Mouse (Mus musculus) 3134 (cell line): ENCODE data around the gene Spred3.
"Not testable (repeated sequence)": the region's sequence is repeated elsewhere in the genome, so short reads cannot be mapped to it uniquely, and the experiment has no call there.

Source experiments
- DNase-seq: peaks from one replicate; pipeline ENCODE4 v3.0.0-alpha.2; 2011; ENCODE audit warnings: low spot score; ENCODE audit not compliant: insufficient read length; ENCODE audit errors: extremely low read depth

Gene Spred3

DNA sequence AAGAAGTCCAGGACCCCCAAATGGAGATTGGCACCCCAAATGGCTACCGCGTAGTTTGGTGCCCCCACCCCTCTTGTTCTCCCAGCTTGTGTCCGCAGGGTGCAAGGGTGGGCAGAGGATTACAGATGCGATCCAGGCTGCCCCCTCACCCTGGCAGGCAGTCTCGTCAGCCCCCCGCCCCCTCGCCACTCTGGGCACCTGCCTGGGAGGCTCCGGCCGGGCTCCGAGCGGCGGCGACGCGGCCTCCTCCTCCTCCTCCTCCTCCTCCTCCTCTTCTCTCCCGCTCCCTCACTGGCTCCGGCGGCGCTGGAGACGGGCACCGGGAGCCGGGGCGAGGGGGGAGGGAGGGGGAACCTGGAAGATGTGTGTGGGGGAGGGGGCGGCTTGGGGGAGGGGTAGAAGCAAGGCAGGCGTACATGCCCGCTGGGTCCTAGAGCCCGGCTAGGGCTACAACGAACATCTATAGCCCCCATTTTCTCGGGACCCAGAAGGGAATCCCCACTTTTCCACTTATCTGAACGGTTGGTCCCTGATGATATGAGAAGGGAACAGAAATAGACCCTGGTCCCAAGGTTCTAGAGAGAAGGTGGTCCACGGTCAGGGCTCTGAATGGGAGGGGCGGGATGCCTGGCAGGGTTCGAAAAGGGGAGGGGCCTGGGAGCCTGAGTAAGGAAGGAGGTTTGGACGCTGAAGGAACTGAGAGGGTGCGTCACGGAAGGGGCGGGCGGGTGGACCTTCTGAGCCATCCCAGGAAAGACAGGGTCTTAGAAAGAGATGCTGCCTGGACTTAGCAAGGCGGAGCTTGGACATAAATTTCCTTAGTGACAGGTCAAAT is 763 bp downstream of the Spred3 start:
- peak; percentile 88 for DNase-seq

GRCm38 (mm10) chr7:29168791-29169230 is 1.4 kb downstream of the Spred3 start:
- no peak for DNase-seq

DNA sequence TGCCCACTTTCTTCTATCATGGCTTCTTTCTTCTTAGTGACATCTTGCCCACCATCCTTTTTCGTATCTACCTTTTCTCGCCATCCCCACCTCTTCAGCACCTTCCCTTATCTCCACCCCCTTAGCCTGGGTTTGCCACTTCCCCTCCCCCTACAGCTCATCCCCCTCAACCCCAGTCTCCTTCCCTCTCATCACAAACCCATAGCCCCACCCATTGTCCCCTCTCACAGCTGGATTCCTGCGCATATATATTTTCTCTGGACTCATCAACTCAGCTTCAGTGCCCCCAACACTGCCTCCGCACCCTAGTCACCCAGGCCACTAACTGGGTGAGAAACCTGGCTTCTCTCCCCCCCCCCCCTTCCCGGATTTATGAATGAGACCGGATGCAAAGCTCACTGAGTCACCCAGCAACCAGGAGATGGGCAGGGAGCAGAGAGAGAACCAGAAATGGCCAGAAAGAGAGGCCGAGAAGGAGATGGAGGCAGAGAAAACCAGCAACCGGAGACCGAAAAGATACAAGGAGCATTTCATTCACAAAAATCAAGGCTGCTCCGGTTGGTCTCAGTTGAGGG is 2.0 kb downstream of the Spred3 start:
- peak; percentile 34 for DNase-seq

DNA sequence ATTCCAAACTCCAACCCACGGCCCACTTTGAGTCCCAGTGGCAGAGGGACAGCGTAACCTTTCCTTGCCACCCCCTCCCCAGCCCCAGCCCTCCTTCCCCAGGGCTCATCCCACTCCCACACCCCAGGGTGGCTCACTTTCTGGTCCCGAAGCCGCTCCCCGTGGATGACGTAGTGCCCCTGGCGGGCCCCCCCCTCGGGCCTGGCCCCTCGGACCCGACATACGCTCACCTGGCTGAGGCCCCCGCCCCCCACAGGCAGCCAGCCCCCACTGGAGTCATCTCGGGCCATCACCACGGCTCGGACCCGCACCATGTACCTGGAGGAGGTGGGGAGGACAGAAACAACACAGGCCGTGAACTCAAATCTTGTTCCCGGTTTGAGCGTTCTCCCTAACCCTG is 2.6 kb downstream of the Spred3 start:
- DNase-seq, result no peak

DNA sequence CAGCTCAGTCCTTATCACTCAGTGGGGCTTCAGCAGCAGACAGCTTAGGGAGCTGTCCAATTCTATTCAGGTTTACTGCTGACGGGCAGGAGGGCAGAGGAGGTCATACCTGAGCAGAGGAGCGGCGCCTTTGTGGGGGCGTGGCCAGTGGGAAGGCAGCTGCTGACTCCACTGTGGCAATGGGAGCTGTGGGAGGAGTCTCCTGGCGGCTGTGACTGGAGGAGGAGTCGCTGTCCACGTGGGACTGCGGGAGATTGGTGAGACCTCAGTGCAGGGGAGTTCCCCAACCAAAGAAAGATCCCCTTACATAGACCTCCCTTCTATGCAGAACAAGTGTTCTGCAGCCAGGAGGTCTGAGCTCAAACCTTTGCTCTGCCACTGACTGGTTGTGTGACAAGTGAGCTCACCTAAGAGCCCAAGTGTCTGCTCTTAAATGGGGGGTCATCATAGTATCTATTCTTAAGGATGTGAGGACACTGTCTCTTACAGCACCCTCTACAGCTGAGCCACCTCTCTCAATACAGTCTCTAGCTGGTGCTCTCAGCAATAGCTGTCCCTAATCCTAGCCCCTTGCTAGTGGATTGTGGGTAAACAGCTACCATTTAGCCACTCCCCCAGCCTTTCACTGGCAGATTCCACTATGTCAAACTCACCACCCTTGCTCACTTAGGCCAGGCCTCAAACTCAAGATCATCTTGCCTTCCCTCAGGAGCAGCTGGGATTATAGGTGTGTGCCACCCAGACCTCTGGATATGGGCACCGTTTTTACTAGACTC is 7.3 kb downstream of the Spred3 start:
- no peak for DNase-seq

- DNase-seq, result no peak
These were observed 7.9 kb downstream of the Spred3 start for GRCm38 (mm10) chr7:29162294-29162693.

GRCm38 (mm10) chr7:29158264-29158663 is 11.9 kb downstream of the Spred3 start:
- DNase-seq, result no peak

DNA sequence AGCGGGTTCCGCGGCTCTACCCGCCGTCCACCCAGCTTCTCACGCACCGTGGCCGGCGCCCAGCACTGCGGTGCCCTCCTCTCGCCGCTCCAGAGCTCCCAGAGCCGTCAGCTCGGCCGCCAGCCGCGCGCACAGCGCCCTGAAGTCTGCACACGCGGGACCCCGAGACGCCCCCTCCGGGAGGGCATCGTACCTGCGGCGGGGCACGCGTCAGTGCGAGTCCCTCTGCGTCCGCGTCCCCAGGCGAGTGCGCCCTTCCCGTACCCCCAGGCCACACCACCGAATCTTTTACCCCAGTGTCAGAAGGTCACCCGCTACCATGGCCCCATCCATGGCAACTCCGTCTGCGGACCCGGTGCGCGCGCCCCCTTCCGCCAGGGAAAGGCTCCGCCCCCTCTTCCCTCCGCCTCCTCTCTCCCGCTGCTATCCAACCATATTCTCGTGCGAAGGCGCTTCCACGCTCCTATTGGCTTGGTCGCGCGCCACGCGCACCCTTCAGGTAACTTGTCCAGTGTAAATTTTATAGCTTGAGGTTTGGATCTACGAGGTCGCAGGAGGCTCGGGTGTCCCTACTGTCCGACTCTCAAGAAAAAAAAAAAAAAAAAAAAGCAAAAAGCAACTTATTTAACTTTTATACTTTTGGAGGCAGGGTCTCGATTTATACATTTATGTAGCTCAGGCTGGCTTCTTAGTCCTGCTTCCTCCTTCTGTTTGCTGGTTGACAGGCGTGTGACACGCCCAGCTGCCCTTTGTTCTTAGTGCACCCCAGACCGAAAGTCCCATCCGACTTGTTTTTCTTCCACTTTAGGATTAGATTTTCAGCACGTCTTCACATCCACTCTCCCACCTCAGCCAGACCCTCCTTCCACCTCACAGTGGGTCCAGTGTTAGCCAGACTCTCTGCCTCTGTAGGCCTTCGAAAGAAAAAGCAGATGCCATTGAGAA is 14.1 kb downstream of the Spred3 start, which contains the start of gene Fam98c:
Fam98c (minus strand) TSS at position 397 of the 945 bp plus-strand sequence.
- peak; percentile 83 for DNase-seq

DNA sequence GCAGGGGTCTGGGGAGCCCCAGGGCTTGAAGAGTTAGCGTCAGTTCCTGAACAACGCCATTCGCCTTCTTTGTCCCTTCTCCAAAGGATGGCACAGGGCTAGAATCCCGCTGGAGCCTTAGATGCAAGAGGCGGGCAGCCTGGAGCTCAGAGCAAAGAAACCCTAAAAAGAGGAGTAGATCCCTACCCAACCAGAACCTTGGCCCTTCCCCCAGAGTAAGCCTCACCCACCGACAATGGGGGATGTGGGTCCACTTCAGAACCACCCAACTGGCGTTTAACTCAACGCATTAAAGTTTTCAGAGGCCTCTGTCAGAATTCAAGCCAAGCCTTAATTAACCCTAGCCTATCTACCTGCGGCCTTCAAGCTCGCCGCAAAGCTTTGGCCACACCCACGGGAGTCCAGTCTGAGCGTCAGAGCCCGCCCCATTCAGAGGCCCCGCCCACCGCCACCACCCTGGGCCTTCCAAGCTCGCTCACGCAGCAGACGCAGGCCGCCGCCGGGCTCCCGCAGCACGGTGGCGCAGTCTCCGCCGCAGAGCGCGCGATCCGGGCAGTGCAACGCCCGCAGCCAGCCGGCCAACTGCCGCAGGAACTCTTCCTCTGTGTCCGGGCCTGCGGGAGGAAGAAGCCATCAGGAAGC is 14.9 kb downstream of the Spred3 start:
- DNase-seq, result peak; percentile 87

GRCm38 (mm10) chr7:29154018-29154720 is 16.0 kb downstream of the Spred3 start:
- DNase-seq, result no peak

GRCm38 (mm10) chr7:29151486-29151885 is 18.7 kb downstream of the Spred3 start:
- no peak for DNase-seq

- no peak for DNase-seq
These were observed 21.4 kb downstream of the Spred3 start for GRCm38 (mm10) chr7:29148771-29149170.

DNA sequence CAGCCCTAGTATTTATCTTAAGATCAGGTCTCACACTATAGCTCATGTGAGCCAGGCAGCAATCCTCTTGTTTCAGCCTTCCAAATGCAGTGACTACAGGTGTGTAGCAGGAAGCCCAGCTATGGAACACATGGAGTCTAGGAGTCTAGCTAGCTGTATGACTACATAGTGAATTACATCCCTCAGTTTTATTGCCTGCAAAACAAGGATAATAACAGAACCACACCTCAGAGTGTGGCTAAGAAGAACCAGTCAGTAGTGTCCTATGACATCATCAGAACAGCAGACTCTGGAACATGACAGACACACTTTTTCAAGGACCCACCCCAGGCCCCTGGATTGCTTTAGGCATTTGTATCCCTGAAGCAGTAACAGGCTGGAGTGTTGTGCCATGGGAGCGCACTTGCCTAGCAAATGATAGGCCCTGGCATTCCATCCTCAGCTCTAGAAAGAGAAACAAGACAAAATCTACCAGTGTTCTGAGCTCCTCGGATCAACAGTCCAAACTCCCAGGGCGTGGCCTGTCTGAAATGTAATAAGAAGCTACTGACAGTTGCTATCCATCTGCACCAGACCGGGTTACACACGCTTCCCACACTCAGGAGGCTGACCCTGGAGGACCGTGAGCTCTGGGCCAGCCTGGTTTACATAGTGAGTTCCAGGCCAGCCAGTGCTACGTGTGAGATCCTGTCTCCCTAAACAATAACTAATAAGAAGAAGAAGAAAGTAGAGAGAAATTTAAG is 23.4 kb downstream of the Spred3 start:
- no peak for DNase-seq

DNA sequence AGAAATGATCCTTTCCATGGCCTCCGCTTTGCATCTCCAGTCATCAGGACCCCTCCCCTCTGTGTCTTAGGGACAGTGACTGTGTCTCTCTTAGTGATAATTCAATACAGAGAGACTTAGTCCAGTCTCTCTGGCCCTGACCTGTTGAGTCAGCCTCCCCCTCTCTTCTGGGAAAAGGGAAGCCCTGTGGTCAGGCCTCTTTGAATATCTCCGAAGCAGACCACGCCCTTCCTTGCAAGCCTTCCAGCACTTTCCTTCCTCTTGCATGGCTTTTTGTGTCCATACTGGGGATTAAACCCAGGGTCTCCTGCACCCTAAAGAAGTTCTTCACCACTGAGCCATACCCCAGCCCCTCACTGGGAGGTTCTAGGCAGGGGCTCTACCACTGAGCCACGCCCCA is 26.2 kb downstream of the Spred3 start:
- no peak for DNase-seq

DNA sequence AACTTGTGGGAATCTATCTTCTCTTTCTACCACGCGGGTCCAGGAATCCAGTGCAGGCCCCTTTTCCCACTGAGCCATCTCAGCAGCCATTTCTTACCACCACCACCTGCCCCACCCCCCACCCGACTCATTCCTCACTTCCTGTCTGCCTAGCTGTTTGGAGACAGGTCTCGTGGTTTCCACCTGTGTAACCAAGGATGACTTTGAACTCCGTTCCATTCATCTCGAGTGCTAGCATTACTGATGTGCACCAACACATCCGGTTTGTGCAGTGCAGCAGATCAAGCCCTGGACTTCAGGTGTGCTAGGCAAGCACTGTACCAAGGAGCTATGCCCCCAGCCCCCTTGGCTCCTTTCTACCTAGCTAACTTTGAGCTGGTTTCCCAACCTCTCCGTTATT is 28.8 kb downstream of the Spred3 start:
- DNase-seq, result no peak

DNA sequence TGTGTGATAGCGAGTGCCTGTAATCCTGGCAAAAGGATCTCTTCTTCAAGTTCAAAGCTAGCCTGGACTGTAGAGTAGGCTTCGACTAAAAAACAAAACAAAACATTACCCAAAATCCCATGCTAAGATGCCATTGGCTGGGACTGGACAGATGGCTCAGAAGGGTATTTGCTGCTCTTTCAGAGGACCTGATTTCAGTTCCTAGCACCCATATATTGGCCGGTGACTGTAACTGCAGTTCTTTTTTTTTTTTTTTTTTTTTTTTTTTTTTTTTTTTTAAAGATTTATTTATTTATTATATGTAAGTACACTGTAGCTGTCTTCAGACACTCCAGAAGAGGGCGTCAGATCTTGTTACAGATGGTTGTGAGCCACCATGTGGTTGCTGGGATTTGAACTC is 31.0 kb downstream of the Spred3 start:
- DNase-seq, result not testable (repeated sequence)

DNA sequence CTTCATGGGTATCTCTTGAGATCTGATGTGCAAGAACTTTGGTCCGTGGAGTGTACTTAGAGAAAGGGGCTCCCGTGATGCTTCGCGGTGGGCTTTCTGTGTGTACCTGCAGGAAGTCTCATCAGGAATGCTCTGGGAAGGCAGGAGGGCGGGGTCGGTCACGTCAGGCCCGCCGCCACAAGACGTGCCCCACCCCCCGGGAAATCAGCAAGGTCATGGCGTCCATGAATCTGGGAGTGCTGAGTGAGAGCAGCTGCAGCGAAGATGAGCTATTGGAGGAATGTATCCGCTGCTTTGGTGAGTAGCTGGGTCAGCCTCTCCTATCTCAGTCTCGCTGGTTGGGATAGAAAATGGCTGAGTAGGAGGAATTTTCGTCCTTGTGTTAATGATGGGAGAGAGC is 32.8 kb downstream of the Spred3 start:
- no peak for DNase-seq

DNA sequence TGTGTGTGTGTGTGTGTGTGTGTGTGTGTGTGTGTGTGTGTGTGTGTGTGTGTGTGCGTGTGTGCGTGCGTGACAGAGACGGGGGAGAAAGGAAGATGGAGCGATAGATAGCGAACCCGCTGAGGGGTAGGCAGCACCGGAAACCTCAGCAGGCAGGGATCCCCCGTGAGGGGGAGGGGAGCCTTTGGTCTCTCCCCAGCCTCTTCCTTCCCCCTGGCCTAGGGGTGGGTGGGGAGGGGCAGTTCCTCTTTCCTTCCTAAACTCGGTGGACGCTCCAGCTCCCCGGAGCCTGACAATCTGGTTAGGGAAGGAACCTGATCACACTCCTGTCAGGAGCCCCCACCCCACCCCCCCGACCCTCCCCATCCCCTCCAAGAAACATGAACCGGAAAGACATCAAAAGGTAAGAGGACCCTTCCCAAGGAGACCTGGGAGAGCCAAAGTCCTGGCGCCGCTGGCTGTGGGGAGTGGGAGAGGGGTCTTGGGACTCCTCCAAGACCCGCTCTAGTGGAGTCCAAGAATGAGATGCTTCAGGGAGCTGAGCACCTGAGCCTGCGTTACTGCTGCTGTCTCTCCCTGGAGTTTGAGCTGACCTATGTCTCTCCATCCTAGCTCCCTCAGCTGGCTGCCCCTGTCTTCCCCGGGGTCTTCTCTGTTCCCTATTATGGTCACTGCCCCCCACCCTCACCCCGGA is 35.4 kb downstream of the Spred3 start, which contains the start of gene Rasgrp4:
Rasgrp4 (plus strand) TSS at position 159 of the 694 bp plus-strand sequence.
- no peak for DNase-seq
